Mouse (Mus musculus) thymus, postnatal 25 days (tissue): Measurements from ENCODE around the gene Stab2.

Experiments
- DNase-seq: peaks from one replicate; pipeline ENCODE4 v3.0.0; 2022

Stab2 gene

GRCm38 (mm10) chr10:87007385-87008214 lies at the start of gene Stab2:
Gene Stab2 (minus strand): TSS chr10:87008025.
- no peak for DNase-seq

- DNase-seq = no peak
Measured at GRCm38 (mm10) chr10:87051714-87052113, 43.9 kb upstream of the Stab2 start.

- no peak for DNase-seq
Measured at GRCm38 (mm10) chr10:87049179-87049578, 41.4 kb upstream of the Stab2 start.

- peak; percentile 36 for DNase-seq
Measured at GRCm38 (mm10) chr10:87046931-87047468, 39.2 kb upstream of the Stab2 start.

- no peak for DNase-seq
Measured at GRCm38 (mm10) chr10:87046469-87046868, 38.6 kb upstream of the Stab2 start.

GRCm38 (mm10) chr10:87045273-87045672 lies 37.4 kb upstream of the Stab2 start:
- no peak for DNase-seq

- DNase-seq = no peak
Measured at GRCm38 (mm10) chr10:87041265-87041664, 33.4 kb upstream of the Stab2 start.

- no peak for DNase-seq
Measured at GRCm38 (mm10) chr10:87039800-87040199, 32.0 kb upstream of the Stab2 start.

- no peak for DNase-seq
Measured at GRCm38 (mm10) chr10:87039340-87039739, 31.5 kb upstream of the Stab2 start.

GRCm38 (mm10) chr10:87037062-87037461 lies 29.2 kb upstream of the Stab2 start:
- DNase-seq = no peak

GRCm38 (mm10) chr10:87036271-87036703 lies 28.5 kb upstream of the Stab2 start:
- no peak for DNase-seq

- DNase-seq = no peak
Measured at GRCm38 (mm10) chr10:87035866-87036265, 28.0 kb upstream of the Stab2 start.

- no peak for DNase-seq
Measured at GRCm38 (mm10) chr10:87032768-87033167, 24.9 kb upstream of the Stab2 start.

GRCm38 (mm10) chr10:87024884-87025283 lies 17.1 kb upstream of the Stab2 start:
- DNase-seq = peak; percentile 77

- no peak for DNase-seq
Measured at GRCm38 (mm10) chr10:87020711-87021110, 12.9 kb upstream of the Stab2 start.

- DNase-seq = no peak
Measured at GRCm38 (mm10) chr10:87018876-87019275, 11.1 kb upstream of the Stab2 start.

GRCm38 (mm10) chr10:87016151-87016692 lies 8.4 kb upstream of the Stab2 start:
- no peak for DNase-seq

GRCm38 (mm10) chr10:87015403-87015802 lies 7.6 kb upstream of the Stab2 start:
- no peak for DNase-seq

- no peak for DNase-seq
Measured at GRCm38 (mm10) chr10:87014391-87014965, 6.7 kb upstream of the Stab2 start.

- DNase-seq = no peak
Measured at GRCm38 (mm10) chr10:87012087-87012486, 4.3 kb upstream of the Stab2 start.

GRCm38 (mm10) chr10:87008215-87008499 lies 332 bp upstream of the Stab2 start:
- DNase-seq = no peak

- DNase-seq = no peak
Measured at GRCm38 (mm10) chr10:86992238-86992976, 15.4 kb downstream of the Stab2 start.

- no peak for DNase-seq
Measured at GRCm38 (mm10) chr10:86990666-86991065, 17.2 kb downstream of the Stab2 start.
